Mouse (Mus musculus): ENCODE measurements at regions not wholly inside any gene's neighbourhood (a gene's known extent, or its start where the extent isn't known, plus 50 kb on each side); places are given as distances from the start of the nearest gene placed in this dataset.
"Not testable (repeated sequence)": the region's sequence is repeated elsewhere in the genome, so short reads cannot be mapped to it uniquely, and the experiment has no call there.

GRCm38 (mm10) chrX:166809165-166809564 lies 223.6 kb upstream of the Egfl6 start:
- no peak for DNase-seq (ENCODE audit: low read depth, low spot score)

- no peak for DNase-seq (ENCODE audit: low read depth, low spot score)
These were observed 222.7 kb upstream of the Egfl6 start for GRCm38 (mm10) chrX:166808207-166808606.

GRCm38 (mm10) chrX:166805957-166806356 lies 220.4 kb upstream of the Egfl6 start:
- DNase-seq (ENCODE audit: low read depth, low spot score): no peak

GRCm38 (mm10) chrX:166805480-166805879 lies 220.0 kb upstream of the Egfl6 start:
- DNase-seq (ENCODE audit: low read depth, low spot score): no peak

DNA sequence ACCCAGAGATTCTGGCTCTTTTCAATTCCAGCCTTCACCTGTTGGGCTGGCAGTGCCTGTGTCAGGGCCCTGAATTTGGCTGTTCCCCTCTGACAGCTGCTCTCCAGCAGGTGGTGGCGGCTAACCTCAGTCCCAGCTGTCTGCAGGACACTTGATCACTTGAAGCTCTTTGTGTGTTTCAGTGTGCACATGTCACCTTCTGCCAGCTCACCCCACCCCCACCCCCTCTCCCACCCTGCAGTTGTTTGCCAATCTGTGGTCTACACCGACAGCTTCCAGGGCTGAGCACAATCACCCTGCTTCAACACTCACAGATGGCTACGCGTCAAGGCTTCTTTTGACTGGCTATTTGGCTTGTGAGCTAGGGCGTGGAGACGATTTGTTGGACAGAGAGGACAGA lies 217.7 kb upstream of the Egfl6 start:
- no peak for DNase-seq (ENCODE audit: low read depth, low spot score)

DNA sequence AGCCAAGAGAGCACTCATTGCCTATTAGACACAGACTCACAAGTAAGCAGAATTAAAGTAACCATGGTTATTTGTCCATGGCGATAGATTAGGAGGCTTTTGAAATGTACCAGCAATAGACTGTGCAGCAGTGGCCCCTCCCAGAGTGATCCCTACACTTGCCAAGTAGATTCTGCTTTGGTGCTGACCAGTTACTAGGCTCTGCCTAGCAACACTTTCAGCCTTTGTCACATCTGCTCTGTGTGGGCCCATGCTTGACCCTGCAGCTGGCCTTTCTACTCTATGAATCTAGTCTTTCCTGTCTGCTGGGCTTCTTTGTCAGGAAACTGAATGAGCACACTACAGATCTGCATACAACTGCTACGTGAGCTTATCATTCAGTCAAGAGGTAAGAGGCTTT lies 215.5 kb upstream of the Egfl6 start:
- no peak for DNase-seq (ENCODE audit: low read depth, low spot score)

DNA sequence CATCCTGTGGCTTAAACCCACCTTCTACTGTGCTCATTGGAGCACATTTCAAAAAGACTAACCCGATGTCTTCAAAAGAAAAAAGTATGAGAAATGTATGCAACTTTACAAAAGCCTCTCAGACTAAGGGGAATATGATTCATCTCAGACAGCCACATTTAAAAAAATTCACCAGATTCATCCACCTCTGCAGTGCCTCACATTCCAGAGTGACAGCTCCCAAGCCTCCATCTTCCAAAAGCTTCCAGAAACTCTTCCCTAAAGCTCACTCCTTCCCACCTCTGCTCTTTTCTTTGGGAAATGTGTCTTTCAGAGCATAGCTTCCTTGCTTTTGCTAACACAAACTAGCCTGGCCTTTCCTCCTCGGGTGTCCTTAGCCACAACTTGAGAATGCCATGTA lies 210.1 kb upstream of the Egfl6 start:
- DNase-seq (ENCODE audit: low read depth, low spot score): no peak

- no peak for DNase-seq (ENCODE audit: low read depth, low spot score)
These were observed 203.5 kb upstream of the Egfl6 start for GRCm38 (mm10) chrX:166789031-166789430.

DNA sequence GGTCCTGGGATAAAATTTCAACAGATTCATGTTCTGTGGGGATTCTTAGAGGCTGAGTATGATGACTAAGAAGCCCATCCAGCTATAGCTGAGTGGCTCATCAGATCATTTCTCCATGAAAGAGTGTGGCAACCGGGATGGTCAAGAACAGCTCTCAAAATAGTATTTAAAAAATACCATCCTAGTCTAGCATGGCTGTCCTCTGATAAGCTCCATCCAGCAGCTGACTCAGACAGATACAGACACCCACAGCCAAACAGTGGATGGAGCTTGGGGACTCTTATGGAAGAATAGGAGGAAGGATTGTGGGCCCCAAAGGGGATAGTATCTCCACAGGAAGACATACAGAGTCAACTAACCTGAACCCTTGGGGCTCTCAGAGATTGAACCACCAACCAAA lies 201.6 kb upstream of the Egfl6 start:
- not testable (repeated sequence) for DNase-seq (ENCODE audit: low read depth, low spot score)

DNA sequence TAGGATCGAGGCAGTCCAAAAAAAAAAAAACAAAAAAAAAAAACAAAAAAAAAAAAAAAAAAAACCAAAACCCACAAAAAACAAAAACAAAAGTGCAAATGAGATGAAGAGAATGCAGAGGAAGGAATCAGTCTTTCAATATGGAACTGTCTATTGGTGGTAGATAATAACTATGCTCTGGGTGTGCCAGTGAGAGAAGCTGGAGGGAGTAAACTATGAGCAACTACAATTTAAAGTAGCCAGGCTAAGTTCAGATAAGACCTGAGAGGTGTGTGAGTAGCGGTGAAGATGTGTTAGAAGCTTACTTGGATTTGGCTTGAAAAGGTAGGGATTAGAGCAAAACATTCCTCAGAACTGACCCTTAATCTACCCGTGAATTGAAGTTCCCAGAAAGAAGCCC lies 200.1 kb upstream of the Egfl6 start:
- DNase-seq (ENCODE audit: low read depth, low spot score): no peak

DNA sequence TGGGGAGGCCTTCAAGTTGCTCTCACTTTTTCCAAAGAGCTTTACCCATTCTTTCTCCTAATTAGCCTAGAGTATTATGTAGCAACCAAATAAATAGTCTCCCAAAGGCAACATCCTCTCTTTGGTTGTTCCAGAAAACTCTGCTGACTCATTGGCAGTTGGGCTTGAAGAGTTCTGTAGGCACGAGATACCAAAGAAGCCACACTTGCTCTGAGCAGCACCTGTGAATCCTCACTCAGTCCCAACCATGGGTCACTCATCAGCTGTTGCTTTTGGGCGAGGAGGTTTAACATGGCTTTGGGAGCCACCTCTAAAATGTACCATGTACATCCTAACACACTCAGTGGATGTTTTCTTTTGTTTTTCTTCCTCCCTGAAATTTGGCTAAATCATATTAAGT lies 197.9 kb upstream of the Egfl6 start:
- DNase-seq (ENCODE audit: low read depth, low spot score): no peak

DNA sequence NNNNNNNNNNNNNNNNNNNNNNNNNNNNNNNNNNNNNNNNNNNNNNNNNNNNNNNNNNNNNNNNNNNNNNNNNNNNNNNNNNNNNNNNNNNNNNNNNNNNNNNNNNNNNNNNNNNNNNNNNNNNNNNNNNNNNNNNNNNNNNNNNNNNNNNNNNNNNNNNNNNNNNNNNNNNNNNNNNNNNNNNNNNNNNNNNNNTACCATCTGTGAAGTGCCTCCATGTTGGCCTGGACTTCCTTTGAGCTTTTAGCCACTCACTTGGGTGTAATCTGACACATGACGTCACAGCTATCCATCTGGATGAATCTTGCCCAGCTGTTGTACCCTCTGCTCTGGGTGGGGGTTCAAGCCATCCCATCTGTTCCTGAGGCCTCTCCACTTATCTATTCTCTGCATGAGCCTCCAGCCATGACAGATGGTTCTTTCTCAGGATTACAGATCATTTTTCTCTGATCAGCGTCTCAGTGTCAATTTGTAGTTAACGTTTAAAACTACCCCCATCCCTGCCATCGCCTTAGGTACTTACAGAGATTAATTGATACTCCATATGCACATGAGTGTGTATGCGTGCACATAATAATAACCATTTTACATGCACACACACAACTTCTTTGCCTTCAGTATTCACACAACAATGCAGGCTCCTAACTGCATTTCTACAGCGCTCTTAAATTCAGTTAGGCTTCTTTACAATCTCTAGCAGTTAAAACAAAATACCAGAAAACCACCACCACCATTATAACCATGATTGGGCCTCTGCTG lies 194.0 kb upstream of the Egfl6 start:
- no peak for DNase-seq (ENCODE audit: low read depth, low spot score)

- DNase-seq (ENCODE audit: low read depth, low spot score): peak; percentile 38
These were observed 187.9 kb upstream of the Egfl6 start for GRCm38 (mm10) chrX:166773408-166773854.

DNA sequence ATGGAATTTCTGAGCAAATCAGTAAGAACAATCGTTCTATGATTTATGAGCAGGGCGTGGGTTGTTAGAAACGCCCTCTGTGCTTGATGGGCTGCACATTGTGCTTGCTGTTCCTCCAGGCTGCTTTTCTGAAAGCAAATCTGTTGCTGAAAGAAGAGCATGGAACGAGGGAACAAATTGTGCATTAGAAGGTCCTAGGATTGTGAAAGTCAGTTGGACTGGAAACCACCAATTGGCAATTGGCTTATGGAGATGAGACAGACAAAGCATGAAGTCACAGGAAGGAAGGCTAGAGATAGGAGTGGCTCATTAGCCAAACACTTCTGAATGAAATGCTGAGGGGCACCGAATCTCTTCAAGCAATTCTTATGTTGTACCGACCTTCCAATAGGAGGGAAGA lies 181.5 kb upstream of the Egfl6 start:
- DNase-seq (ENCODE audit: low read depth, low spot score): no peak

GRCm38 (mm10) chrX:166765647-166766046 lies 180.1 kb upstream of the Egfl6 start:
- DNase-seq (ENCODE audit: low read depth, low spot score): no peak

DNA sequence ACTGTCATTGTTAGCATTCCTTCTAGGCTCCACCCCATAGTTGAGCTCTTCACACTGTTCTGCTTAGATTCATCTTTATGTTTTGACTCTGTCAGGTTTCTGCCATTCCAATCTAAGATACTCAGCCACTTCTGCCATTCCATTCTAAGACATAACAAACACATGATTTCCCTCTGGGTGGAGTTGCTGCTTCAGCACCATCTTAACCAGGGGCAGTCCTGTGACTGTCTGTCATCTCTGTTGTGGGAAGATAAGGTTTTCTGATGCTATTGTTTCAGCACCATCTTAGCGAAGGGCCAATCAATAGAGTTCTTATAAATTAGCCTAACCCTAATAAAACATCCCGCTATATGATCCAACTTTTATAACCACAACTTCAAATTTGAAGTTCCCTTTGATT lies 176.6 kb upstream of the Egfl6 start:
- DNase-seq (ENCODE audit: low read depth, low spot score): no peak

- DNase-seq (ENCODE audit: low read depth, low spot score): no peak
These were observed 171.6 kb upstream of the Egfl6 start for GRCm38 (mm10) chrX:166757152-166757551.

- DNase-seq (ENCODE audit: low read depth, low spot score): no peak
These were observed 169.6 kb upstream of the Egfl6 start for GRCm38 (mm10) chrX:166754967-166755654.

- DNase-seq (ENCODE audit: low read depth, low spot score): no peak
These were observed 163.6 kb upstream of the Egfl6 start for GRCm38 (mm10) chrX:166749055-166749679.

- DNase-seq (ENCODE audit: low read depth, low spot score): no peak
These were observed 145.8 kb upstream of the Egfl6 start for GRCm38 (mm10) chrX:166731354-166731753.

DNA sequence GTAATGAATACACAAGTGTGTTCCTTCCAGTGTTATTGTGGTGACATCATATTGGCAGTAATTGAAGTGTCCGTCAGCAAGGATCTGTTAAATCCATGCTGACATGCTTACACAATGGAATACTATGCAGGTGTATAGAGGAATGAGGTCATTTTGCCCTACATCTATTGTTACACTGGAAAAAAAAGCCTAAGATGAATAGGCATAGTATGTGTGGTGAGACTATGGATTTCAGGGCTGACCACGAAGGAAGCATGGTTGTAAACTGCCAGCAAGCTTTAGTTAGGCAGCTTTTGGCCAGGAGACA lies 143.1 kb upstream of the Egfl6 start:
- DNase-seq (ENCODE audit: low read depth, low spot score): no peak

- DNase-seq (ENCODE audit: low read depth, low spot score): peak; percentile 4
These were observed 142.5 kb upstream of the Egfl6 start for GRCm38 (mm10) chrX:166727823-166728621.

Measured in embryo, embryonic 11.5 days (tissue).